Mouse (Mus musculus) T-helper 17 cell (primary cell): ENCODE measurements around the gene Fam166a.

Source experiments
- in situ Hi-C, 2 experiments: fragments of 300-600 bp; cut with MboI, MseI; formaldehyde crosslinking; loops; 1 replicate in 1 of 2; 2 replicates in 1 of 2; pipeline ENCODE4 v1.15.1; 2025; ENCODE audit warnings: high pct_unique_total_duplicates in 2 of 2

Gene Fam166a

GRCm38 (mm10) chr2:25218445-25218844, at the start of gene Fam166a:
Fam166a (plus strand) TSS chr2:25218745.
- in situ Hi-C loops, result loop anchor here in 1 of 2 experiments (25.0 kb wide), 1 partner anchor 1694 kb away; the partner anchor contains the start of genes Med22, Rpl7a, Surf1 and Surf2

DNA sequence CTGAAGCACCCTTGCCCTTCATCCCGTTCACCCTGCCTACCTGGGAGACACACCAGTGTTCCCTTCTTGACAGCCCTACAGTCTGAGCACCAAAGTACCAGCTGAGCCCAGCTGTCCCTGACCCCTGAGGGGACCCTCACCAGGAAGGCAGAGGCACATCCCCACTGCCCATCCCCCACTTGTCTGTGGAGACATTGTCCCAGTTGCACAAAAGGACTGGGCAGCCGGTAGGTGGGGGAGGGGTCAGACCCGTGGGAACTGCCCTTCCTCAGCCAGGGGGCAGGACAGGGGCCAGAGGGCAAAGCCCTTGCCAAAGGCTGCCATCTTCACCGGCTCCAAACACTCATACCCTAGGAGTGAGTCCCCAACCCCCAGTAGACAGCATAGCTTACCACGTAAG, 48.8 kb upstream of the Fam166a start:
- in situ Hi-C loops, result no loop called here

GRCm38 (mm10) chr2:25170326-25171100, 48.0 kb upstream of the Fam166a start:
- in situ Hi-C loops, result no loop called here

DNA sequence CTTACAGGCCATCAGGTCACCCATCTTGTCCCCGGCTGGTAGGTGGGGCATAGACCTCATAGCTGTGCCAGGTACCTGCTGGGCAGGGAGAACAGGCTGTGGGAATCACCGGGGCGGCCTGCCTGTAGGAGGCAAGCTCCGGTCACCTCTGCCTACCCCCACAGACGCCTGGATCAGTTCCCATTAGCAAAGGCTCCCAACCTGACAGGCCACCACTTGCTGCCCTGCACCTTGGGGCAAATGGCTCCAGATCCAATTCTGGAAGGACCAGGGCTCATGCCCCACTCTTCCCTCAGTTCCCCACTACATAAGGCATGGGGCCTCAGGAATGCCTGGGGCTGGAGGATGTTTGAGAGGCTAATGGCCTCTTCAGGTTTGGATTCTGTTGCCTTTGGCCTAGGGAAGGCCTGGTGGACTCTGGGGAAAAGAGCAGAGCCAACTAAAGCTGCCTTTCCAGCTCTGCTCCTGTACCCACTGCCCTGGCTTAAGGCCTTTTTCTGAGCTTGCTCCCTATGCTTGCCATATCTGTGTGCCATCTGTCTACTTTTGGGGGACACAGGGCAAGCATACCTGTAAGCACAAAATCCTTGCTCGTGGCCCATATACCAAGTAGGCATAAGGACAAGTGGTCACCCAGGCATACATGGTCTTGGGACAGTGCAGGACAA, 47.3 kb upstream of the Fam166a start:
- in situ Hi-C loops, result no loop called here

DNA sequence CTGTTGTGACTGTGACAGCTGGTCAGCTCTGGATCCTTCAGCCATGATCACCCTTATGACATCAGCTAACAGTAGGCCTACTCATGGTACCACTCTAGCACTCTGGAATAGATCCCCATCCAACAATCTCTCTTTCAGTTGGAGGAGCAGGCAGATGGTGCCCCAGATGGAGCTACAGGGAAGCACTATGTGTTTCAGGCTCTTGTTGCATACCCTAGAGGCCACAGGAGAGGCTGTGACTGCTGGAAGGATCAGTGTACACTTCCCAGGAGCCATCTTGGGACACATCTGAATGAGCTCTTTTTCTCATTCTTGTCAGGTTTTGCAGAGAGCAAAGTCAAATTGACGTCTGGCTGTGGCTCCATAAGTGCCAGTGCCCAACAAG, 46.8 kb upstream of the Fam166a start:
- in situ Hi-C loops, result no loop called here

- in situ Hi-C loops, result no loop called here
Measured at GRCm38 (mm10) chr2:25172629-25173028, 45.9 kb upstream of the Fam166a start.

- in situ Hi-C loops, result no loop called here
Measured at GRCm38 (mm10) chr2:25173821-25174220, 44.7 kb upstream of the Fam166a start.

DNA sequence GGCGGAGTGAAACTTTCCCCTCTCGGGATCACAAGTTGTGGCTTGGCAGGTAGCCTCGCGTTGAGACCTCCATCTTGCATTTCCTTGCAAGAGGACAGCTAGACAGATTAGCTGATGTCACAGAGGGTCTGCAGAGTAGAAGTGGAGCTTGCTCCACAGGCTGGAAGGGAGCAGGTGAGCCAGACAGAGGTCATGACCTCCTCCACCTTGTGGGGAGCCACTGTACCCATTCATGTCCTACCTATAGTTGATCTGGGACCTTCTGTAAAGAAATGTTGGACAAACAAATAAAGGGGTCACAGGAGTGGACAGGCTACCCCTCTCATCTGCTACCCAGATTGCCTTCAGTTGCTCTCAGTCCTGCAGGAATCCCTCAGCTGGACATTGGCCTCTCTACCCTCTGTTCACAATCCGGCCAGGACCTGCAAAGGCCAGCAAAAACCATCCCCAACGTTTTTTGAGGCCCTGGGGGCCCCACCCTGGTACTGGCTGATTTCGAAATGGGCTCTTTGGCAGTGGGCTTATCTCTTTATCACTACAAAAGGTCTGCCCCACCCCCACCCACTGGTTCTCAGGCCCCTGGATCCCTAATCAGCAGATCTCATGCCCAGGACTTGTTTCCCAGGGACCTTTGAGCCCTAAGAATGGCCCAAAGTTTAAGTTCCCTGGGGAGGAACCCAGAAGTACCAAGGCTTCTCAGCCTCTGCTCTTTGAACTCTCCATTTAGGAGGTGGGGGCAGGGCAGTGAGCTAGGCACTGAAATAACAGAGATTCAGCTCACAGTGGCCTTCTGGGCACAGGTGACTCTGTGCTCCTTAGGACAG, 43.5 kb upstream of the Fam166a start:
- in situ Hi-C loops, result no loop called here

DNA sequence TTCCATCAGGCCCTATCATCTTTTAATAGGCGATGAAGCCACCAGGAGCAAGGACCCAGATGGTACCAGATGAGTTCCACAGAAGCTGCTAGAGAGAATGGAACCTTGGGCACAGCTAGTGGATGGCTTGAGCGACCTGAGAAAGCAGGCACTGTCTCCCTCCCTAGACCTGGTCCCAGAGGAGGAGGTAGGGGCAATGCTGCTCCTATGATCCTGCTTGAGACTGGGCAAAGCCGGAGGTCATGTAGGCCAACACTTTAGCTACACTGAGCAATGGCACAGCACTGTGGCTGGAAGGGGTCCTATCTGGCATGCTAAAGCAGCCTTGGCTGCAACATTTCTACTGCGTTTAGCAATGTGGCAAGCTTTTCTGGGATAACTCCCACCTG, 42.9 kb upstream of the Fam166a start:
- in situ Hi-C loops, result no loop called here

DNA sequence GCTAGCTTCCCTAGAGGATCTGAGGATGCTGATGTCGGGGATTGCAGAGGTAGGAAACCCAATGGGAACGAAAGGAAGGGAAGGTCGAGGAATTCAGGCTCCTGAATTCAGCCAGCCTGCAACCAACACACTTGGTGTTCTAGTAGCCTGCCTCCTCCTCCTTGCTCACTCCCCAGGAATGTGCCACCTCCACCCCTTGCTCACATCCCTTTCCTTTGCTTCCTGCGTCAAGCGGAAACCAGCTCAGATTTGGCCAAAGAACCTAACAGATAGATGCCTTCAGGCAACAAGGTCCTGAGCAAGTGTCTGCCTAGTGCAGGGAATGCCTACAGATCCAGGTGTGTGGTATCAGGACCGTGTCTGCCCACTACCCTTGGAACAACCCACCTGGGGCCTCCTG, 42.0 kb upstream of the Fam166a start:
- in situ Hi-C loops, result no loop called here

- in situ Hi-C loops, result no loop called here
Measured at GRCm38 (mm10) chr2:25177076-25177475, 41.5 kb upstream of the Fam166a start.

DNA sequence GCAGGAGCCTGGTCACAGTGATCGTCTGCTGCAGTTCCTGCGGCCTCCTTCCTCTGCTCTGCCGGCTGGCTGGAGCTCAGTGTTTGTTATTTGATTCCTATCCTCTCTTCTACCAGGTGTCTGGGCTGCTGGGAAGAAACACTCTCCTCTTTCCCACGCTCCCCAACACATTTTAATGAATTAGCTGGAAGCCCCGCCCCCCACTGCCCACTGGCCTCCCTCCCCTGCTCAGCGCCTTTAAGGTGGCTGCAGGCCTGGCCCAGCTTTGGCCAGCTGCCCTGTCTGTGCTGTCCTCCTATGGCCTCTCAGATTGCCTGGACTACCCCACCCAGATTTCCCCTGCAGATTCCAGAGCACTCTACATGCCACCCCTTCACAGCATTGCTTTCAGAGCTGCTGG, 40.9 kb upstream of the Fam166a start:
- in situ Hi-C loops, result no loop called here

- in situ Hi-C loops, result no loop called here
Measured at GRCm38 (mm10) chr2:25178285-25178972, 40.1 kb upstream of the Fam166a start.

- in situ Hi-C loops, result no loop called here
Measured at GRCm38 (mm10) chr2:25179566-25180217, 38.9 kb upstream of the Fam166a start.

DNA sequence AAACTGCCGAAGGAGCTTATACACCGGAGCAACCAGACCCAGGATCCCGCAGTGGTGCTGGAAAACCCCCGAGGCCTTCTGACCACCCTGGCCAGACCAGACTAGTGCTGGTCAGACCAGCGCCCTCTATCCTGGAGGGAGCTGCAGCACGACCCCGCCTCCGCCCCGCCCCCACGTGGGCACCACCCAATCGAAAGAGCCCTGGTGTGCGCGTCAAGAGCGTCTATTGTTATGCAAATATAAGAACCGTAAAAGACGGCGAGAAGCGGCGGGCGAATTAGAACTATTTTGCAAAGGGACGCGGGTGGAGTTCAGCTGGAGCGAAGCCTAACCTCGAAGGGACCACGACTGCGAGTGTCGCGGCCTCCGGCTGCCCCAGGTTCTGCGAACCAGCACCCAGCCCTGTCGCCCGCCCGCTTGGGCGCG, 38.1 kb upstream of the Fam166a start, which contains the start of gene Nrarp:
TSS of gene Nrarp (plus strand) at position 281 of the 426 bp plus-strand sequence.
- in situ Hi-C loops, result no loop called here

GRCm38 (mm10) chr2:25180973-25181890, 37.3 kb upstream of the Fam166a start:
- in situ Hi-C loops, result no loop called here

- in situ Hi-C loops, result no loop called here
Measured at GRCm38 (mm10) chr2:25181891-25182397, 36.6 kb upstream of the Fam166a start.

DNA sequence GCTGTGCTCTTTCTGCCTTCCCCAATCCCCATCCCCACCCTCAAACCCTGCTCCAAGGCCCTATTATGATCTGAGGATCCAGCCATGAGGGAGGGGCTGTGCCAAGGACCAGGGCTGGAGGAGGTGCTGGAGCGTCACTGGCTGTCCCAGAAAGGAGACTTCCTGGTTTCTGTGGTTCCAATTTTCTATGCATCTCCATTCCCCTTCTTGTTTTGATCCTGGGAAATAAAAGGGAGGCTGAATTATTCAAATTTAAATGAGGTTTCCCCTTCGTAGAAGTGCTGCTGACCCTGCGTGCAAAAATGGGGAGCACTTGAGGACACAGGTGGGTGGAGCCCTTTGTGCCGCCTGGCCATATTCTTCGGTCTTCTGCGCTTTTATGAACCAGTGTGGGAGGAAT, 35.9 kb upstream of the Fam166a start:
- in situ Hi-C loops, result no loop called here

GRCm38 (mm10) chr2:25183336-25183735, 35.2 kb upstream of the Fam166a start:
- in situ Hi-C loops, result no loop called here

DNA sequence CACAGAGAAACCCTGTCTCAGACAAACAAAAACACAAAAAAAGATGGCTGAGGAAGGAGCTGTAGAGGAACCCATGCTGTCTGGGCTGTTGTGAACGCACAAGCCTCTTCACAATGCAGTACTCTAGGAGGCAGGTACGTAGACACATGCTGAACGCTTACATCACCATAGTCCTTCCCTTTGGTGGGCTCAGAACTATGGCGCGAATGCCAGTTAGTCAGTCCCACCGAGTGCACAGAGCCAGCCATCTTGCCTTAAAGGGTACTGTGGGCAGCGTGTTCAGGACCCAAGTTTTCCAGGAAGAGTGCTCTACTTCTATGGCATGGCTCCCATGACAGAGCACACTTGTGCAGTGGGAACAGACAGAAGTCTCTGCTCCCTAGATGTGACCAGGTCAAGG, 34.0 kb upstream of the Fam166a start:
- in situ Hi-C loops, result no loop called here
